Mouse (Mus musculus): ENCODE results near the gene Smarcd1. TPM values are rescaled to one million over a fixed set of nuclear protein-coding genes. Genes with fewer than 3 reads are reported as not detected.

Gene Smarcd1
- total RNA-seq, 2 experiments from 2014 or later, result 149 to 156 TPM

DNA sequence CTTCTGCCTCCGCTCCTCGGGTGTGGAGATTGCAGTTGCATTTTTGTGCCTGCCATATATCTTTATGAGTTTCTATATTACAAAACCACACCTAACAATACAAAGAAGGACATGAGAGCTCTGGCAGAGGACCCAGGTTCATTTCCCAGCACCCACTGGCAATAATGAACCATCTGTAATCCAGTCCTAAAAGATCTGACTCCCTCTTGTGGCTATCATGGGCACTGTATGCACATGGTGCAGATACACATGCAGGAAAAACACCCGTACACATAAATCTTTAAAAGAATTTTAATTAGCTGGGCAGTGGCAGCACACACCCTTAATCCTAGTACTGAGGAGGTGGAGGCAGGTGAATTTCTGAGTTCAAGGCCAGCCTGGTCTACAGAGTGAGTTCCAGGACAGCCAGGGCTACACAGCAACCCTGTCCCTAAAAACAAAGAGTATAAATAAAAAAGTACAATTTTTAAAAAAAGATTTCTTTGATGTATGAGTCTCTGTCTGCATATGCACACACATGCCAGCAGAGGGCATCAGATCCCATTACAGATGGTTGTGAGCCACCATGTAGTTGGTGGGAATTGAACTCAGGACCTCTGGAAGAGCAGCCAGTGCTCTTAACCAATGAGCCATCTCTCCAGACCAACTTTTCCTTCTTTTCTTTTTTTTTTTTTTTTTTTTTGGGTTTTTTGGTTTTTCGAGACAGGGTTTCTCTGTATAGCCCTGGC is 27.3 kb downstream of the Smarcd1 start:
- DNase-seq (ENCODE audit: low spot score in 2 of 2), result no peak

DNA sequence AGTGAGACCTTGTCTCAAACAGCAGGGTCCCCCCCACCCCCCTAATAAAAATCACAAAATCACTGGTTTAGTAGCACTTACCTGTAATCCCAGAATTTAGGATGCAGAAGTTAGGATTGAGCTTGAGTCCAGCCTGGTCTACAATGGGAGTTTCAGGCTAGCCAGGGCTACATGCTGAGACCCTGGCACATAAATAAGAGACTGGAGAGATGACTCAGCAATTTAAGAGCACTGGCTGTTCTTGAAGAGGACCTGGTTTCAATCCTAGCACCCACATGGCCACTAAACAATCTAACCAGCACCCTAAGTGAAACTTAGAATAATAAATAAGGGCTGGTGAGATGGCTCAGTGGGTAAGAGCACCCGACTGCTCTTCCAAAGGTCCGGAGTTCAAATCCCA is 29.2 kb downstream of the Smarcd1 start:
- no peak for DNase-seq (ENCODE audit: low spot score in 2 of 2)

DNA sequence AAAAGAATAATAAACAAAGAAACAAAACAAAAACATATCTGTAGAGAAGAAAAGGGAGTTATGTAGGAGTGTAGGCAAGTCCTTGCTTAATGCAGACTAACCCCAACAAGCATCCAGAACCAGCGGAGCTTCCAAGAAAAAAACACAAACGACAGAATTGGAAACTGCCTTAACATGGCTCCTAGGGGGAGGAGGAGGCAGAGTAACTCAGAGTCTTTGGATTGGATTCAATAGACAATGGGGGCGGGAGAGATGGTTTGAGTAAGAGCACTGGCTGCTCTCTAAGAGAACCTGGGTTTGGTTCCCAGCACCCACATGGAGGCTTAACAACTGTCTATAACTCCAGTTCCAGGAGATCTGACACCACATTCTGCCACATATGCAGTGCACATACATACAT is 29.7 kb downstream of the Smarcd1 start:
- no peak for DNase-seq (ENCODE audit: low spot score in 2 of 2)

DNA sequence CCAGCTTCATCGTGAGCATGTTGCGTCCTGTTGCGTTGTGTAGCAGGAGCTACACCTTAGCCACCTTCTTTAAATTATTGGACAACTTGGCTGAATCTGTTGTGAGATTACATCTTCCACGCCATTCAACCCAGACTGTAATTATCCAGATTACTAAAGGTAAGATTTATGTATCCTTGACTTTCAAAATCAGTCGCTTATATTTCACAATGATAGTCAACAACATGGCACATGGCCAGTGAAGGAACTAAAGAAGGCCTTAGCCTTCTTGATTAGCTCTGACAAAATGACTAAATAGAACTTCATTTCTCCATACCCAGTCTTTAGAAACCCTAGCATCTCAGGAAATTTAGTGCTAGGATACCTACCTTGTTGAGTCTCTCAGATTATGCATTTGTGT is 31.3 kb downstream of the Smarcd1 start:
- no peak for DNase-seq (ENCODE audit: low spot score in 2 of 2)

DNA sequence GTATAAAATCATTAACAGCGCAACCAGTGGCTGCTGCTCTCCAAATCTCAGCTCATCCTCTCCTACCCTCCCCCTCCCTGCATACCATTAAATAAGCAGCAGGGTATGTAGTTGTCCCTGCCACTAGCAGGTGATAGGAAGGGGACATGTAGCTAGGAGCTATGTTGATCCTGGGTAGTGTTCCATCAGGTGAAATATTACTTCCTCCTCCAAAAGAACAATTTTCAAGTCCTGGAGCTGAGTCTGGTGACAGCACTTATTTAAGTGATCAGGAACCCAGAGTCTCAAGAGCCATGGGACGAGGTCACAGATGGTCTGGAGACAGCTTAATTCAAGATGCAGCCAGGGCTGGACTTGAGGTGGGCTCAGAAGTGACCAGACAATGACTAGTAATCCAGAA is 33.7 kb downstream of the Smarcd1 start:
- DNase-seq (ENCODE audit: low spot score in 2 of 2), result peak; percentile 100

DNA sequence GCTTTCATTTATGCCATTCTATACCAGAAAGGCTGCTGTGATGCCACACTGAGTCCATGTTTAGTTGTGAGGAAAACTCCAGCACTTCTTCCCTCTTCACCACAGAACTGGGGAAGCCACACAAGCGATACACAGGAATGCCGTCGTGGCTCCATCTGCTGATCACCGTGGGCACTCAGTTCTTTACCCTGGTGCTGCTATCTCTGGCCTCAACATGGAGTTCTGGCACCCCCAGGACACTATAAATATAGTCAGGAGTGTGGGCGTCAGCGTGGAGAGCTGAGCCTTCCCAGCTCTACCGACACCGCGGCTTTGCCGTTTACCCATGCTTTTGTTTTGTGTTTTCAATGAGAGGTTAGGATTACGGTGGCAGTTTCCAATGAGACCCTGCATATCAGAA is 34.7 kb downstream of the Smarcd1 start:
- peak in 1 of 2 experiments; percentile 44 for DNase-seq (ENCODE audit: low spot score in 2 of 2)

DNA sequence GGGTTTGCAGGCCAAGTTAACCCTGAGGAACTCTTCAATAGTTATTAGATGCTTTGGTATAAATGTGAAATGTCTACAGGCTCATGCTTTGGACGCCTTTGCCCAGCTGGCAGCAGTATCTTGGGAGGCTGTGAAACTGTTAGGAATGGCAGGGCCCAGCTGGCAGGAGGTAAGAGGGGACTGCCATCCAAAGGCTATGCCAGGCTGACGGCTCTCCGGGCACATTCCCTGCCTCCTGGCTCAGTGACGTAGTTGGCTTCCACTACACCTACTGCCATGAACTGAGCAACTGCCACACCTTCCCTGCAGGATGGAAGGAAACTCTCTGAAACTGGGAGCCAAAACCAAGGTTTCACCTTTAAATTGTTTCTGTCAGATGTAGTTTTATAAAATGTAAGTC is 38.3 kb downstream of the Smarcd1 start:
- DNase-seq (ENCODE audit: low spot score in 2 of 2), result no peak

DNA sequence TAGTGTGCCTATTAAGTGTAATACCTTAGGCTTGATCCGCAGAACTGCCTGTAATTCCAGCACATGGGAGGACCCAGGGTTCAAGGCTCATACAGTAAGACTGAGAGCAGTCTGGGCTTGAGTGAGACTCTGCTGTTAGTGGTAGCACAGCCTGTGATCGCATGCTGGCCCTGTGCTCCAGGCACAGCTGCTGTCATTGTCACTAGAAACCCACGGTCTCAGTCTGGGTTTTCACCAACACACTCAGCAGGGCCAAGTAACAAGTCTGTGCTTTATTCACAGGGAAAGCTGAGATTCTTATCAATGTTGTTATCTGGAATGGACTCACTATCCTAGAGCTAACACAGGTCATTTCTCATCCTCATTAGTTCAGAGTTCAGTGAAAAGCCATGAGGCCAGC is 52.3 kb downstream of the Smarcd1 start:
- no peak for DNase-seq (ENCODE audit: low spot score in 2 of 2)

Other genes with a start within 250 kb of the Smarcd1 start
- gene Nckap5l, start 244.4 kb upstream of the Smarcd1 start, total RNA-seq (2021), result 10 to 100 TPM; 17.0 to 19.0 TPM
- gene Bcdin3d, start 227.4 kb upstream of the Smarcd1 start, total RNA-seq (2021), result 1 to 10 TPM; 4.6 to 4.7 TPM
- gene Faim2, start 174.0 kb upstream of the Smarcd1 start, total RNA-seq (2021), result 100 to 1,000 TPM; 451 to 453 TPM
- not detected for gene Aqp2, start 123.1 kb upstream of the Smarcd1 start, total RNA-seq (2021)
- under 1 TPM in 1 of 2 experiments, not detected in 1; 0.30 TPM for gene Aqp5, start 111.3 kb upstream of the Smarcd1 start, total RNA-seq (2021)
- under 1 TPM; 0.35 to 0.61 TPM for gene Aqp6, start 100.7 kb upstream of the Smarcd1 start, total RNA-seq (2021)
- 10 to 100 TPM; 12.4 to 13.0 TPM for gene Racgap1, start 50.5 kb upstream of the Smarcd1 start, total RNA-seq (2021)
- gene Asic1, start 31.8 kb upstream of the Smarcd1 start, total RNA-seq (2021), result 10 to 100 TPM; 62.7 to 75.8 TPM
- gene Gm17349, start 3.4 kb downstream of the Smarcd1 start, total RNA-seq (2021), result 1 to 10 TPM; 2.6 to 6.1 TPM
- gene Gpd1, start 15.4 kb downstream of the Smarcd1 start, total RNA-seq (2021), result 10 to 100 TPM; 76.6 to 82.3 TPM
- gene Cox14, start 23.5 kb downstream of the Smarcd1 start, total RNA-seq (2021), result 100 to 1,000 TPM; 126 TPM
- gene Cers5, start 70.8 kb downstream of the Smarcd1 start, total RNA-seq (2021), result 10 to 100 TPM; 34.4 to 35.2 TPM
- 1 to 10 TPM; 7.0 to 9.6 TPM for gene Lima1, start 173.3 kb downstream of the Smarcd1 start, total RNA-seq (2021)